Mouse (Mus musculus) lung, embryonic 14.5 days (tissue): ENCODE measurements around the gene Cenpm. TPM values are rescaled to one million over a fixed set of nuclear protein-coding genes. Genes with fewer than 3 reads are reported as not detected.

Experiments used
- ATAC-seq: fragments of 200-750 bp; cut with Nextera tagmentation; 2 replicates; pipeline ENCODE4 v1.8.0; 2017; ENCODE audit warnings: mild to moderate bottlenecking, moderate TSS enrichment, moderate library complexity; ENCODE audit not compliant: insufficient read depth
- DNase-seq: peaks from one replicate; pipeline ENCODE4 v3.0.0-alpha.2; 2015
- H3K27ac ChIP-seq: fragments of 300-500 bp; sonication (generic); 2 replicates; pipeline ENCODE4 v1.5.1; 2014; ENCODE audit warnings: low read depth, mild to moderate bottlenecking, moderate library complexity
- H3K27me3 ChIP-seq: fragments of 300-500 bp; sonication (generic); 2 replicates; pipeline ENCODE4 v1.6.1; 2014; ENCODE audit warnings: low read length, control low read depth; ENCODE audit not compliant: insufficient read depth
- H3K36me3 ChIP-seq: fragments of 300-500 bp; sonication (generic); 2 replicates; pipeline ENCODE4 v1.6.1; 2014; ENCODE audit warnings: control low read depth; ENCODE audit not compliant: insufficient read depth
- H3K4me1 ChIP-seq: fragments of 300-500 bp; sonication (generic); 2 replicates; pipeline ENCODE4 v1.6.1; 2014; ENCODE audit warnings: antibody characterized with exemption, control low read depth; ENCODE audit not compliant: insufficient read depth
- H3K4me2 ChIP-seq: fragments of 300-500 bp; sonication (generic); 2 replicates; pipeline ENCODE4 v1.6.1; 2014; ENCODE audit warnings: mild to moderate bottlenecking
- H3K4me3 ChIP-seq: fragments of 300-500 bp; sonication (generic); 2 replicates; pipeline ENCODE4 v1.5.1; 2014; ENCODE audit warnings: low read depth, low read length
- H3K9ac ChIP-seq: fragments of 300-500 bp; sonication (generic); 2 replicates; pipeline ENCODE4 v1.6.1; 2014
- H3K9me3 ChIP-seq: fragments of 300-500 bp; sonication (generic); 2 replicates; pipeline ENCODE4 v1.6.1; 2016; ENCODE audit warnings: low read depth, low read length, control low read depth
- CTCF ChIP-seq: IDR thresholded peaks from 2 replicates; pipeline ENCODE4 v1.5.1; 2016; ENCODE audit warnings: antibody characterized with exemption, low read depth
- WGBS: fragments of 180-500 bp; shearing (Covaris S2); extraction: QIAGEN DNeasy Blood & Tissue Kit; methylation state at CpG from one replicate; pipeline ENCODE4 v1.1.7; 2014; 5-methylcytosine and 5-hydroxymethylcytosine counted together
- polyA plus RNA-seq: library from polyadenylated mRNA; unstranded; fragments of >200 nt; fragmentation: Nextera tagmentation; extraction: Ambion mirVana; gene quantifications from 2 replicates; pipeline ENCODE4 v1.2.1, GENCODE M21; 2014

The Cenpm gene
- polyA plus RNA-seq, result 86.9 and 88.1 TPM in 2 replicates

GRCm38 (mm10) chr15:82244115-82244804 is at the start of gene Cenpm:
TSS of gene Cenpm (minus strand) at chr15:82244748.
- H3K27me3 ChIP-seq, result no peaks in the 10 kb centered on the region
- ATAC-seq (peak; percentile 98), DNase-seq (peak; percentile 97)
- H3K9me3 ChIP-seq, result no peaks in the 10 kb centered on the region
- peak within 1 kb of the TSS; percentile 65 for H3K4me3 ChIP-seq
- peaks cover 5% of the 10 kb centered on the region; the same call in 1 of the 2 replicates for H3K36me3 ChIP-seq
- 0 out of 2 replicates have a peak, but pooled peaks cover 3% of the 10 kb centered on the region for H3K4me1 ChIP-seq
- H3K9ac ChIP-seq, result peak within 1 kb of the TSS; percentile 58
- no peak for TF ChIP-seq CTCF
- WGBS, result under 1% methylated on average over 65 of the region's 65 CpGs
- H3K27ac ChIP-seq, result peak within 1 kb of the TSS; percentile 79
- H3K4me2 ChIP-seq, result peak within 1 kb of the TSS; percentile 96

GRCm38 (mm10) chr15:82294059-82294458 is 49.5 kb upstream of the Cenpm start:
- WGBS, result 28% methylated on average over 8 of the region's 8 CpGs
- TF ChIP-seq CTCF, result peak; percentile 74
- H3K9ac ChIP-seq, result no peak overlapping the region

DNA sequence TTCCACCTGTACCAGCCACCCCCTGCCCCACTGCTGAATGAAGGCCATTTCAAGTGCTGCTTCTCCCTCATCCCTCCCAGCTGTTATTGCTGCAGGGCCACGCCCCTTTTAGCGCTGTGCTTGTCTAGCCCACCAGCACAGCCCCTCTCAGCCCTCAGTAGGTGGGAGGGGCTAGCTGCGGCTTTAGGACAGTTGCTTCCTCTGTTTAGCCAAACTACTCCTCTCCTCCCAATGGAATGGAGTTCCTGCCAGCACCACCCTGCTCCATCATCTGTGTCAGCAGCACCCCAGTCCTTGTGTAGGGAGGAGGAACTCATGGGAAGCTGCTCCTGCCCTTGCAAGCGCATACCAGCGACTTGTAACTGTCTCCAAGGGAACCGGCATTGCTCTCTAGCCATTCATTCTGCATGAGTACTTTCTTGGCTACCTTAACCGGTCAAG is 48.7 kb upstream of the Cenpm start:
- ATAC-seq, result peak; percentile 70
- no peak overlapping the region for H3K4me3 ChIP-seq
- peak overlapping the region; percentile 40 for H3K4me2 ChIP-seq
- H3K9ac ChIP-seq, result no peak overlapping the region
- WGBS, result 6% methylated on average over 7 of the region's 7 CpGs
- 0 out of 2 replicates have a peak, but pooled peaks cover 5% of the 10 kb centered on the region for H3K4me1 ChIP-seq
- H3K9me3 ChIP-seq, result no peaks in the 10 kb centered on the region
- H3K27me3 ChIP-seq, result no peaks in the 10 kb centered on the region
- no peak overlapping the region for H3K27ac ChIP-seq
- no peak; the same call in 1 of the 2 replicates for TF ChIP-seq CTCF
- H3K36me3 ChIP-seq, result no peaks in the 10 kb centered on the region
- DNase-seq, result peak; percentile 64

More at GRCm38 (mm10) chr15:82294059-82294458, 49.5 kb upstream of the Cenpm start:
- H3K9me3 ChIP-seq, result no peaks in the 10 kb centered on the region
- peak; percentile 59 for DNase-seq
- H3K27ac ChIP-seq, result no peak overlapping the region
- ATAC-seq, result 0 out of 2 replicates have a peak, but pooled peaks have one; percentile 33
- H3K4me3 ChIP-seq, result no peak overlapping the region
- no peak overlapping the region for H3K4me2 ChIP-seq
- H3K36me3 ChIP-seq, result no peaks in the 10 kb centered on the region
- H3K27me3 ChIP-seq, result no peaks in the 10 kb centered on the region
- 0 out of 2 replicates have a peak, but pooled peaks cover 5% of the 10 kb centered on the region for H3K4me1 ChIP-seq

DNA sequence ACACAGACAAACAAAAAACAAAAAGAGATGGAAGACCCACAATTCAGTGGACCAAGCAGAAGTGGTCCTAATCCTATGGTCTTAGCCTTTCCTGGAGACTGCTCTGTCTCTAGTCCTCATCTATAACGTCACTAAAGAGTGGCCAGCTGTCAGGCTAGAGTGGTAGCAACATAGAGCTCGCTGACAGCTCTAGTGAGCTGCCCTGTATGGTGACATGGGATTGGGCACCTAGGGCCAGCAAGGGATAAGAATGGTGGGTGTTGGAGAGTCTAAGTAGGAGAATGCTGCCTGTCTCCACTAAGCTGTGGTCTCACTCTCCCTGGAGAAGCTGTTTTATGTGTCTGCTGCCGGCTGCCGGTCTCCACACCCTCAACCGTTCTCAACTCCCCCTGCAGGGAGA is 48.3 kb upstream of the Cenpm start:
- Histone ChIP-seq H3K9ac (no peak overlapping the region), H3K4me1 (0 out of 2 replicates have a peak, but pooled peaks cover 5% of the 10 kb centered on the region), H3K27me3 (no peaks in the 10 kb centered on the region), H3K9me3 (no peaks in the 10 kb centered on the region), H3K4me3 (no peak overlapping the region), H3K27ac (no peak overlapping the region), H3K36me3 (no peaks in the 10 kb centered on the region), H3K4me2 (peak overlapping the region; percentile 40)
- ATAC-seq (no peak), DNase-seq (no peak)
- whole genome bisulfite sequencing, result 24% methylated on average over 5 of the region's 5 CpGs
- TF ChIP-seq CTCF, result no peak

- Histone ChIP-seq H3K27ac (no peak overlapping the region), H3K36me3 (no peaks in the 10 kb centered on the region), H3K9ac (no peak overlapping the region), H3K4me2 (no peak overlapping the region), H3K4me1 (0 out of 2 replicates have a peak, but pooled peaks cover 5% of the 10 kb centered on the region), H3K27me3 (no peaks in the 10 kb centered on the region), H3K9me3 (no peaks in the 10 kb centered on the region), H3K4me3 (no peak overlapping the region)
- DNase-seq (no peak), ATAC-seq (no peak)
- TF ChIP-seq CTCF, result no peak
- WGBS, result 89% methylated on average over 7 of the region's 7 CpGs
Observed at GRCm38 (mm10) chr15:82290252-82290651, 45.7 kb upstream of the Cenpm start.

DNA sequence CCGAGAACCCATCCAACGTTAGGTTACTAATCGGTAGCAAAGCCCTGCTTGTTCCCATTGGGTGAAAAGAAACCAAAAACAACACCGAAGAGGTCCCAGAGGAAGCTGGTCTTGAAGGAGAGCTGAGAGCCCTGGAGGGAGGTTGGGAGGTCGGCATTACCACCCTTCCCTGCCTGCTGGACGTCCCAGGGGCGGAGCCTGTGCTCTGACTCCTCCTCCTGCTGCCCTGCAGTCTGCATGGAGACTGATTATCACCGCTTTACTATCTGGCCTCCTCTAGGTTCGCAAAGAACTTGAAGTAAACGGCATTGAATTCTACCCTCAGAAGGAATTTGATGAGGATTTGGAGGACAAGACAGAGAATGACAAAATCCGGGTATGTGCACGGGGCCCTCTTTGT is 41.6 kb upstream of the Cenpm start:
- H3K9me3 ChIP-seq, result no peaks in the 10 kb centered on the region
- WGBS, result 53% methylated on average over 12 of the region's 12 CpGs
- H3K4me2 ChIP-seq, result no peak overlapping the region
- no peaks in the 10 kb centered on the region for H3K4me1 ChIP-seq
- TF ChIP-seq CTCF, result no peak
- H3K9ac ChIP-seq, result no peak overlapping the region
- H3K4me3 ChIP-seq, result no peak overlapping the region
- H3K36me3 ChIP-seq, result no peaks in the 10 kb centered on the region
- H3K27me3 ChIP-seq, result no peaks in the 10 kb centered on the region
- ATAC-seq (no peak), DNase-seq (no peak)
- no peak overlapping the region for H3K27ac ChIP-seq

DNA sequence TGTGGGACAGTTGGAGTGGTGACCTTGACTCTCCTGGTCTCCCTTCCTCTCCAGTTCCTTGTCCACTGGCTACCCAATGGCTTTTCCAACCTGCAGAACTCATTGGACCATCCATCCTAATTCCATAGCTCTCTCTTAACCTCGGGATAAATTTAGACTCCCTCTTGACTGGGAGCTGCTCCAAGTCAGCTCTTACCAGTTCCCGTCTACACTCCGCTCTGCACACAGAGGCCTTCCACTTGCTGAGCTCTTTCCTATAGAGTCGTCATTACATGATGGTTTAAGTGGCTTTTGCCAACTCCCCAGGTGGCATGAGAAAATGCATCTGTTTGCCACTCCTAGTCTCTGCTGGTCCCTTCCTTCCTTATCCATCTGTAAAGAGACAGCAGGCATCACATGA is 36.1 kb upstream of the Cenpm start:
- Histone ChIP-seq H3K4me2 (no peak overlapping the region), H3K9ac (no peak overlapping the region), H3K36me3 (no peaks in the 10 kb centered on the region), H3K9me3 (no peaks in the 10 kb centered on the region), H3K27ac (no peak overlapping the region), H3K4me3 (no peak overlapping the region), H3K27me3 (0 out of 2 replicates have a peak, but pooled peaks cover 8% of the 10 kb centered on the region), H3K4me1 (0 out of 2 replicates have a peak, but pooled peaks cover 1% of the 10 kb centered on the region)
- DNase-seq, result no peak
- TF ChIP-seq CTCF, result no peak
- WGBS, result 69% methylated on average over 4 of the region's 4 CpGs
- ATAC-seq, result no peak
